Mouse (Mus musculus) kidney, postnatal 4 days (tissue): ENCODE results near the gene Asb7.

Source experiments
- DNase-seq, 2 experiments: peaks; one replicate each; pipeline ENCODE4 v3.0.0; 2021; ENCODE audit warnings: mixed read lengths in 2 of 2

The Asb7 gene

DNA sequence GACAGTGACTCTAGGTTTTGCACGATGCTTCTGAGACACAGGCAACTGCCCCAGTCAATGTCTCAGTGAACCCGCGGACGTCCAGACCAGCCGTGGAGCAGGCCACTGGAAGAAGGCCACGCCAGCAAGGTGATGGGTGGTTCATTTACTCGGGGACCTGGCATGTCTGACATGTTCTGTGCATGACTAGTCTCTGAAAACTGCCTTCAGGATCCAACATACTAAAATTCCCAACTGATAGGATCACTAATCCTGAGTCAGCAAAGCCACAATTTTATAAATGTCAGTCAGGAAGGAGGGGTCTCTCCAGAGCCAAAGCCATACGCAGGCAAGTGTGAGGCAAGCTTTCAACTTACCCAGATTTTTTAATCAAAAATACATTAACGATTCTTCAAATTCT lies 35.8 kb downstream of the Asb7 start:
- no peak for DNase-seq

DNA sequence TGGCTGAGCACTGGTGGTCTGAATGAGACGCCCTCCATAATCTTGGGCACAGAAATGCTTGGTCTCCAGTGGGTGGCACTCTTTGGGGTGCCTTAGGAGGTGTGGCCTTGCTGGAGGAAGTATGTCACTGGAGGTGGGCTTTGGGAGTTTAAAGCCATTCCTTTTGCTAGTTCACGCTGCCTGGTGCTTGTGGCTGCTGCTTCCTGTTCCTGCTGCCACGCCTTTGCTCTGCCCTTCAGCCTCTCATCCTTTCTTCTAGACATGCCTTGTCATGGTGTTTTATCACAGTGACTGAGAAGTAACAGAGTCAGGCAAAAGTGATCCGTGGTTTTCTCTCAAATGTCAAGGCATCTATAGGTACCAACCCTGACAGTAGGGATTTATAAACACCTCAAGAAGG lies 37.2 kb downstream of the Asb7 start:
- no peak for DNase-seq

DNA sequence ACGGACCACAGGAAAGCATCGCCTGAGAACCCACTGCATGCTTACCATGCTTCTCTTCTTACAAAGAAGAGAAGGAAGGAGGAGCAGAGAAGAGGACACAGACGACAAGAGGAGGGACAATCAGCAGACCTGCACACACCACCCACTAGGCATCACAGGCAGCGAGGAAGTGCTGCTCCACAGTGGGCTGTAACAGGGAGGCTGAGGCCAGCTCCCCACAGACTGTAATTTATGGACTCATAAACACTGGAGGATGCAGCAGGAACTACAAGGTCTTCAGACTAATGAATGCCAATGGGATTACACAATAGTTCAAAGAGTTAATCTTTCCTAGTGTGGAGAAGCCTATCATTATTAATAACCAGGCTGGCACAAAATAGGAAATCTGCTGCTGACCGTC lies 38.5 kb downstream of the Asb7 start:
- DNase-seq: peak in 1 of 2 experiments; percentile 21

DNA sequence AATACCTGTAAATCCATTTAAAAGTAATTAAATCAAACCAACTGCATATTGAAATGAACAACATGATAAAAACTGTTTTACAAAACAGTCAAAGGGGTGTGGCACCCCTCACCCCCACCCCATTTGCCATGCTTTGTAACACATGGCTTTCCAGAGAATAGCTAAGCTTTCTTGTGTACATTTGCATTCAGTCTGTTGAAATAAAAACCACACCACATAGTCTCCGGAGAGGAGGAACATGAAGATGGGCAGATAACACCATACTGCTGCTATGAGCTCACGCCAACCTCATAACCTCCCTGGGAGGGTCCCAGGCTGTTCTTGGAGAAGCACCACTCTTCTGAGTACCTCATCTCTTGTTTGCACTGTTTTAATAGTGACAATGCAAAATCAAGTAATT lies 40.2 kb downstream of the Asb7 start:
- no peak for DNase-seq

DNA sequence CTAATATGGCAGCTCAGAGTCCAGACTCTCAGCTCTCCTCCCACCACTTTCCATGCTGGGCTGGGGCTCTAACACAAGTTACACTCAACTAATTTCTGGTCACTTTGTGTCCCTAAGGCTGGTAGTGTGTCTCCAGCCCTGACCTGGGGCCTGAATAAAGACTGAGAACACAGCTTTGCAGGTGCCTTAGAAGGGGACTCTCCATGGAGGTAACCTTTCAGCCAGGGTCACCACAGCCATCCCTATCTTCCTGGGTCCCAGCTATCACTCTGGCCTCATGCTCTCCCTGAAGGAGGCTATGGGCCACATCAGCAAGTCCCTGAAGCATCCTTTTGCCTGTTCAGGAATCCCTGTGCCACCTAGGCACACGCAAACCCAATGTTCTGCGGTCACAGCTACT lies 43.7 kb downstream of the Asb7 start:
- DNase-seq: no peak

DNA sequence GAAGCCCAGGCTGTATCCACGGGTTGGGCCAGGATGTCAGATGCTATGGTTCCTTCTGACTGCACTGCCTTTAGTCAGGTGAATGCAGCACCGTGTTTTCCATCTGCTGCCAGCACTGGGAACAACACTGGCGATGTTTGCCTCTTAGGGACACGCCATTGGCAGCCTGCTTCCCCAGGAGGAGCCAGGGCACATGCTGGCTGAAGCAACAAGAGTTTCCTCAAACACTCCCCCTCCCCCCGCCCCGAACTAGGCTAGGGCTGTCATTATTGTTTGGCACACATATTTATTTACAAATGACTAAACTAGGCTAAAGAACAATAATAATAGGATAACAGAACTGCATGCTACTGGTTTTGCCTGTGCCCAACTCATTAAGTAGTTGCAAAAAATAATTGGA lies 56.0 kb downstream of the Asb7 start:
- no peak for DNase-seq

DNA sequence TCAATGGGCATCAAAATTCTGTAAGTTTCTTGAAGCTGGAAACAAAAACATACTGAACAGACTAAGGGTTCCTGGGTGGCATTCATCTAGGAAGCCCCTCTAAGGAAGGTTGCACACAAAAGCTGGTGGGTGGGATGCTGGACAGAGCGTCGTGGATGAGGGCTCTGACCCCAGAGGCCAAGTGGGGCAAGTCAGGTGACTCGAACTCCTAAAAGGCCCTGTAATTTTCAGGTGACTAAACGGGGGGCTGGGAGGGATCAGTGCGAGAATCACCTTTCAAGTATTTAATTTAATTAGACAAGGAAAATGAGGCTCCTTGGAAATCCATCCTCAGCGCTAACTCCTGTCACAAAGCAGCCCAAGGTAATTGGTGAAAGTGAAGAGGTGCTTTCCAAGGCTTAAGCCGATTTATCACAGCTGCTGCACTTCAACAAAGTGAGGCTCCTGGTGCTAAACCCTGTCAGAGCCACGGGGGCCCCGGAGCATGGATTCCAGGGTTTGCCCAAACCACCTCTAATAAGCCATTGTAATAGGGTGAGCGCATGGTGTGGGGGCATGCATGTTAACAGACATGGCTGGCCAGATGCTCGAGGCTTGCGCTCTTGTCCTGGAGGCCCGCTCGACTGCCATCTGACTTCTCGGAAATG lies 59.1 kb downstream of the Asb7 start:
- DNase-seq: no peak

DNA sequence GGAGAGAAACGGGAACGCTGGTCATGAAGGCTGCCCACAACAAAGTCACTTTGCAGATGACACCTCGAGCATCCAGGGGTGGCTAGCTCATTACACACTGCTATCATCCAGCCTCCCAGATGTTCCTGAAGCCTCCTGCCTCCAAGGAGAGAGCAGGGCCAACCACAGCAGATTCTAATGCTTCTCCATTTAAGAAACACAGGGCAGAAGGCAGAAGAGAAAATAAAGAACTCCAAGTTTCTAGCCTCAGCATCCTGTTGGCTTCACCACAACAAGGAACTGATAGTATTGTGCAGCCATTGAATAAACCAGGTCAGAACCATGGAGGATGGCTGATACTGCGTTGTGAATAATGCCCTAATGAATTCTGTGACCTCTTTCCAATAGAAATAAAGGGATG lies 60.0 kb downstream of the Asb7 start:
- no peak for DNase-seq

DNA sequence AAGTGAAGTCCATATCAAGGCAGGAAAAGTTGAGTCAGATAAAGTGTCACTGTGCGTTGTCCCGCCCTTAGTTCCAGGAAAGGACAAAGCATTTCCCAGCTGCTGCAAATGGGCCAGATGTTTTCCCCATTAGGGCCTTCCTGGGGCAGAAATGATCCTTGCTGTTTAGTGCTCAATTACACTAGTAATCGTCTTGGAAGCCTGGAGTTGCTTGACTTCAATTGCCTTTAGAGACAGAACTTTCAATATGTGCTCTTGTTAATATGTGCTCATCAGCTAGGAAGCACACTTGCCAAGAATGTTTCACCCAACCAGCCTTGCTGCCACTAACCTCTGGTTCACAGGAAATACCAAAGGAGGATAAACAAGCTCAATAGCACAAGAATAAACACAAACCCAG lies 66.0 kb downstream of the Asb7 start:
- DNase-seq: peak in 1 of 2 experiments; percentile 12

DNA sequence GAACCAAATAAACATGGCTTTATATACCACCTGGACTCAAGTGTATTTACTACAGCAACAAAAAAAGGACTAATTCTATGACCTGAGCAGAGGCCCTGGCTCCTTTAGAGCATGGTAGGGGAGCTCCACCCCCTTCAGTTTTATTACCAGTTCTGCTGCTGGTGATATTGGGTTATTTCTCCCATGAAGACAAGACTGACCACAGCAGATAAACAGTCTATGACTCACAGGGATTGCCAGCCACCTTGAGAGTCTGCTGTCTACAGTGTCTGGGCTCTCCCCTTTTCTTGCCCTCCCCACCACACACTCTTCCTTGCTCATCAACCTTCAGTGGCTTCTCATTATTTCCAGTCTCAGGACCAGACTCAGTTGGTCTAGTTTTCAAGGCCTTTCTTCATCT lies 87.5 kb downstream of the Asb7 start:
- DNase-seq: no peak

DNA sequence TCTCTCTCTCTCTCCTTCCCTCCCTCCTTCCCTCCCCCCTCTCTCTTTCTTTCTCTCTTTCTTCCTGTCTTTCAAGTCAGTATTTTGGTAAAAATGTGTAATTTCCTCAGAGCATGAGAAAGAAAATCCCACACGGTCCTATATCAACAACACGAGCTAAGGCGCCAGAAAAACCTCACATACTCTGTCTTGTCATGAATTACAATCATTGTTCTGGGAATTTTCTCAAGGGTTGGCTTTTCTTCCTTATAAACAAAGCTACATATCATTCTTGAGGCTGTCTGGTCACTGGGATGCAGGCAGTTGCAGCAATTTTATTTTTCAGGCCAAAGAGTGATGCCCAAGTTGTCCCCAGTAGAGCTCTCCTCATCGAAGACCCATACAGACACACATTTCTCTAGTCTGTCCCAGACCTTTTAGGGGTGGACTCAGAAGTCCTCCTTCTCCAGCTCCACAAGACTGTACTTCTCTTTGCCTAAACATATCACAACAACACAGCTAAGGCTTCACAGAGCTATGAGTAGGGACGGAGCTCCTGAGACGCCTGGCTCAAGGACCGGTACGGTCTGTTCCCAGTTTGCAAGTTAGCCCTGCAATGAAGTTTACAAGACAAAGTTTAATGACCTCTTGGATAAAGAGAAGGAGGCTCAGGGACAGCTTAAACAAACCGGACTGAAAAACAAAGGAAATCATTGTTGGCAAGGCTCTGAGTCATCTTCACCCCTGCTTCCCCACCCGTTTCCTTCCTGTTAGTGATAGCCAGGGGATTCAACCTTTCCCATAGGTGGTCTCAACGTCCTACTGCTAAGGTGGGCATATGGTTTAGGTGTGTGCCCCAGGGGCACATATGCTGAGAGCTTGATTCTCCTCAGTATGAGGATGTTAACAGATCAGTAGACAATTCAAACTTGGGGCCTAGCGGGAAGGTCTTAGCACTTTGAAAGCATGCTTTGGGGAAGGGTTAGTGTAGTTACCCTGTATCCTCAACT lies 88.5 kb downstream of the Asb7 start:
- peak in 1 of 2 experiments; percentile 13 for DNase-seq

DNA sequence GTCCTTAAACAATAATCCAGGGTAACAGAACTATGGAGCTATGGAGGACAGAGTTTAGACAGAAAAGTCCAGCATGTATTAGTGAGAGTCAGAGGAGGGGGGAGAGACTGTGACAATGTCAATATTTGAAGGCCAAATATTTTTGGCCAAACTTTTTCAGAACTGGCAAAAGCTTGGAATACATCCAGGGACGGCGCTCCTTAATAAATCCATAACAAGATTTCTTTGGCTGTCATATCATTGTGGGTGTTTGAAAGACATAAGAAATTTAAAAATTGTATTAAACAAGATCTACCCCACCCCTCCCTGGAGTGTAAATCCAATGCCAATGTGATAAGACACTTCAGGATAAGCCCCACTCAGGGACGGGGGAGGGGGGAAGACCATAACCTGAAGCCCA lies 89.3 kb downstream of the Asb7 start:
- no peak for DNase-seq

DNA sequence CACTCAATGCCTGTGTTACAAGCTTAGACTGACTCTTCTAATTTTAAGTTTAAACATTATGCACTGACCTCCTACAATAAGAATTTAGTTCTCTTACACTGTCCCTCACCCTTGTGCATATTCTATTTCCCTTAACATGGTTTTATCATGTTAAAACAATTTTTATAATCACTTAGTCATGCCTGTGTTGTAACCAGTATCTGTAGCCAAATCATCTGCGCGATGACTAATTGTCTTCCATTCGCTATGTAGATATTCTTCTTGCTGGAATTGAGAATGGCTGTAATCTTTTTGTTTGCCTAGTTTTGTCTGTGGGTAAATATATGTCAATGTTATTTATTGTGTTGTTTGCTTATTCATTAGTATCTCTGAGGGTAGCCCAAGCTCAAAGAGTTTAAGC lies 91.5 kb downstream of the Asb7 start:
- no peak for DNase-seq
